Mouse (Mus musculus): Measurements from ENCODE around the gene C1qtnf1. TPM values are rescaled to one million over a fixed set of nuclear protein-coding genes. Genes with fewer than 3 reads are reported as not detected.

The C1qtnf1 gene
- total and polyA plus RNA-seq, 2 experiments = 6.6 to 9.2 TPM

- TF ChIP-seq CTCF (IDR thresholded peaks at IDR 0.05; ENCODE audit: low read depth, low read length) (no peak), POLR2A (IDR thresholded peaks at IDR 0.05; ENCODE audit: extremely low read depth, insufficient read depth, low read length) (no peak)
- 95% methylated on average over 26 of the region's 26 CpGs for WGBS
- H3K4me3 ChIP-seq (ENCODE audit: insufficient read depth, low read depth, low read length) = no peak overlapping the region
- H3K9ac ChIP-seq (ENCODE audit: low read depth, low read length) = no peak overlapping the region
- DNase-seq (ENCODE audit: extremely low read depth, low read depth, low spot score) = no peak
- H3K27me3 ChIP-seq (ENCODE audit: control insufficient read depth, insufficient read depth, low read length) = no peaks in the 10 kb centered on the region
- peaks cover 11% of the 10 kb centered on the region; the same call in 1 of the 2 replicates for H3K36me3 ChIP-seq (ENCODE audit: control insufficient read depth, insufficient read depth, low read length)
- peaks cover 7% of the 10 kb centered on the region; the same call in 1 of the 2 replicates for H3K79me2 ChIP-seq (ENCODE audit: control insufficient read depth, insufficient read depth, low read length)
- no peak overlapping the region for H3K27ac ChIP-seq (replicated peaks; ENCODE audit: insufficient read depth, low read depth, low read length)
- H3K4me1 ChIP-seq (ENCODE audit: control insufficient read depth, insufficient read depth, low read length) = peaks cover 9% of the 10 kb centered on the region
Measured at GRCm38 (mm10) chr11:118397806-118398530, 30.0 kb upstream of the C1qtnf1 start.

GRCm38 (mm10) chr11:118399891-118400565, 28.0 kb upstream of the C1qtnf1 start:
- H3K27me3 ChIP-seq (ENCODE audit: control insufficient read depth, insufficient read depth, low read length) = no peaks in the 10 kb centered on the region
- peak overlapping the region; percentile 19; the same call in 1 of the 2 replicates for H3K27ac ChIP-seq (replicated peaks; ENCODE audit: insufficient read depth, low read depth, low read length)
- H3K36me3 ChIP-seq (ENCODE audit: control insufficient read depth, insufficient read depth, low read length) = peaks cover 11% of the 10 kb centered on the region; the same call in 1 of the 2 replicates
- 14% methylated on average over 5 of the region's 5 CpGs for WGBS
- peak overlapping the region; percentile 58; the same call in 1 of the 2 replicates for H3K4me3 ChIP-seq (ENCODE audit: insufficient read depth, low read depth, low read length)
- peaks cover 7% of the 10 kb centered on the region; the same call in 1 of the 2 replicates for H3K79me2 ChIP-seq (ENCODE audit: control insufficient read depth, insufficient read depth, low read length)
- TF ChIP-seq POLR2A (IDR thresholded peaks at IDR 0.05; ENCODE audit: extremely low read depth, insufficient read depth, low read length) (no peak), CTCF (IDR thresholded peaks at IDR 0.05; ENCODE audit: low read depth, low read length) (no peak)
- peak; percentile 29 for DNase-seq (ENCODE audit: extremely low read depth, low read depth, low spot score)
- peaks cover 9% of the 10 kb centered on the region for H3K4me1 ChIP-seq (ENCODE audit: control insufficient read depth, insufficient read depth, low read length)
- peak overlapping the region; percentile 7 for H3K9ac ChIP-seq (ENCODE audit: low read depth, low read length)

GRCm38 (mm10) chr11:118400566-118400936, 27.5 kb upstream of the C1qtnf1 start:
- DNase-seq (ENCODE audit: extremely low read depth, low read depth, low spot score) = no peak
- no peak for TF ChIP-seq POLR2A (IDR thresholded peaks at IDR 0.05; ENCODE audit: extremely low read depth, insufficient read depth, low read length)
- TF ChIP-seq CTCF (IDR thresholded peaks at IDR 0.05; ENCODE audit: low read depth, low read length) = no peak
- H3K79me2 ChIP-seq (ENCODE audit: control insufficient read depth, insufficient read depth, low read length) = peaks cover 7% of the 10 kb centered on the region; the same call in 1 of the 2 replicates
- no peak overlapping the region; the same call in 1 of the 2 replicates for H3K27ac ChIP-seq (replicated peaks; ENCODE audit: insufficient read depth, low read depth, low read length)
- 15% methylated on average over 6 of the region's 6 CpGs for WGBS
- H3K9ac ChIP-seq (ENCODE audit: low read depth, low read length) = peak overlapping the region; percentile 7; the same call in 1 of the 2 replicates
- H3K27me3 ChIP-seq (ENCODE audit: control insufficient read depth, insufficient read depth, low read length) = no peaks in the 10 kb centered on the region
- H3K4me1 ChIP-seq (ENCODE audit: control insufficient read depth, insufficient read depth, low read length) = peaks cover 9% of the 10 kb centered on the region
- peaks cover 11% of the 10 kb centered on the region; the same call in 1 of the 2 replicates for H3K36me3 ChIP-seq (ENCODE audit: control insufficient read depth, insufficient read depth, low read length)
- peak overlapping the region; percentile 58; the same call in 1 of the 2 replicates for H3K4me3 ChIP-seq (ENCODE audit: insufficient read depth, low read depth, low read length)

GRCm38 (mm10) chr11:118401195-118401594, 26.8 kb upstream of the C1qtnf1 start:
- peak overlapping the region; percentile 79 for H3K9ac ChIP-seq (ENCODE audit: low read depth, low read length)
- peak overlapping the region; percentile 89 for H3K27ac ChIP-seq (replicated peaks; ENCODE audit: insufficient read depth, low read depth, low read length)
- TF ChIP-seq POLR2A (IDR thresholded peaks at IDR 0.05; ENCODE audit: extremely low read depth, insufficient read depth, low read length) = no peak
- H3K4me1 ChIP-seq (ENCODE audit: control insufficient read depth, insufficient read depth, low read length) = peaks cover 9% of the 10 kb centered on the region
- DNase-seq (ENCODE audit: extremely low read depth, low read depth, low spot score) = no peak
- H3K79me2 ChIP-seq (ENCODE audit: control insufficient read depth, insufficient read depth, low read length) = peaks cover 7% of the 10 kb centered on the region; the same call in 1 of the 2 replicates
- peak overlapping the region; percentile 58 for H3K4me3 ChIP-seq (ENCODE audit: insufficient read depth, low read depth, low read length)
- H3K36me3 ChIP-seq (ENCODE audit: control insufficient read depth, insufficient read depth, low read length) = peaks cover 7% of the 10 kb centered on the region; the same call in 1 of the 2 replicates
- H3K27me3 ChIP-seq (ENCODE audit: control insufficient read depth, insufficient read depth, low read length) = no peaks in the 10 kb centered on the region
- WGBS = 17% methylated on average over 4 of the region's 4 CpGs

GRCm38 (mm10) chr11:118401760-118402280, 26.2 kb upstream of the C1qtnf1 start, which contains the start of gene Lgals3bp:
TSS of gene Lgals3bp (minus strand) at chr11:118402092.
- Histone ChIP-seq H3K27ac (replicated peaks; ENCODE audit: insufficient read depth, low read depth, low read length) (peak within 1 kb of the TSS; percentile 89), H3K36me3 (ENCODE audit: control insufficient read depth, insufficient read depth, low read length) (peaks cover 5% of the 10 kb centered on the region; the same call in 1 of the 2 replicates)
- DNase-seq (ENCODE audit: extremely low read depth, low read depth, low spot score) = peak; percentile 96

More at GRCm38 (mm10) chr11:118401760-118402280, 26.2 kb upstream of the C1qtnf1 start, which contains the start of gene Lgals3bp:
- Histone ChIP-seq H3K9ac (ENCODE audit: low read depth, low read length) (peak within 1 kb of the TSS; percentile 79), H3K79me2 (ENCODE audit: control insufficient read depth, insufficient read depth, low read length) (peaks cover 7% of the 10 kb centered on the region; the same call in 1 of the 2 replicates), H3K4me3 (ENCODE audit: insufficient read depth, low read depth, low read length) (peak within 1 kb of the TSS; percentile 58), H3K4me1 (ENCODE audit: control insufficient read depth, insufficient read depth, low read length) (peaks cover 9% of the 10 kb centered on the region), H3K27me3 (ENCODE audit: control insufficient read depth, insufficient read depth, low read length) (no peaks in the 10 kb centered on the region)
- WGBS = under 1% methylated on average over 7 of the region's 7 CpGs
- TF ChIP-seq CTCF (IDR thresholded peaks at IDR 0.05; ENCODE audit: low read depth, low read length) = peak; percentile 43
- TF ChIP-seq POLR2A (IDR thresholded peaks at IDR 0.05; ENCODE audit: extremely low read depth, insufficient read depth, low read length) = peak; percentile 47

Data from liver, adult 2 months (tissue).